Mouse (Mus musculus): ENCODE measurements around the gene Keg1.

Keg1 gene

GRCm38 (mm10) chr19:12762212-12763130 lies 66.9 kb downstream of the Keg1 start:
- no peak for DNase-seq (ENCODE audit: low spot score in 2 of 2)

DNA sequence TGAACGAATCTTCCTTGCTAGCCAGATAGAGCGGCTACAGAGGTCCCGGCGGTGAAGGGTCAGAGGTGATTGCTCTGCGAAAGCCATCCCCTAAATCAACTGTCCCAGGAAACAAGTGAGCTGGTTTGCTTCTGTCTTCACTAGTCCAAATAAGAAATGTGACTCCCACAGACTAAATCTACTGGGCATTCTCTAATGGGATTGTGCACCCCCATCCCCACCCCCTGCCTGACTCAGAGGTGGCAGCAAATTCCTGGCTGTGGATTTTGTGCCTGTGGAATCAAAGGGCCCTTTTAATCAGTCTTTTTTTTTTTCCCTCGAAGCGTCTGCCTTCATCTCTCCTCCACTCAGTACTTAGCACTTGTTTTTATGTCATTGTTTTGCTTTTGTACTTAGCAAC lies 69.7 kb downstream of the Keg1 start, which contains the start of gene Cntf:
TSS of gene Cntf (minus strand) at position 325 of the 400 bp plus-strand sequence.
- DNase-seq (ENCODE audit: low spot score in 2 of 2): no peak

Data from frontal cortex, postnatal 14 days (tissue).